Mouse (Mus musculus) liver (tissue): ENCODE results near the gene Gpt2.

Source experiments
- DNase-seq: peaks from one replicate; pipeline ENCODE4 v3.0.0-alpha.2; 2020; ENCODE audit warnings: mixed read lengths

The Gpt2 gene

GRCm38 (mm10) chr8:85492125-85492875 lies at the start of gene Gpt2:
Gene Gpt2, plus strand, starts transcription at chr8:85492576.
- peak; percentile 87 for DNase-seq

GRCm38 (mm10) chr8:85444092-85444491 lies 48.3 kb upstream of the Gpt2 start:
- DNase-seq, result no peak

- DNase-seq, result no peak
Measured at GRCm38 (mm10) chr8:85445936-85446685, 46.3 kb upstream of the Gpt2 start.

- no peak for DNase-seq
Measured at GRCm38 (mm10) chr8:85450335-85450734, 42.0 kb upstream of the Gpt2 start.

GRCm38 (mm10) chr8:85452328-85452727 lies 40.0 kb upstream of the Gpt2 start:
- peak; percentile 61 for DNase-seq

GRCm38 (mm10) chr8:85453256-85453655 lies 39.1 kb upstream of the Gpt2 start:
- no peak for DNase-seq

GRCm38 (mm10) chr8:85454750-85455149 lies 37.6 kb upstream of the Gpt2 start:
- DNase-seq, result no peak

- peak; percentile 77 for DNase-seq
Measured at GRCm38 (mm10) chr8:85456536-85456935, 35.8 kb upstream of the Gpt2 start.

- DNase-seq, result no peak
Measured at GRCm38 (mm10) chr8:85459582-85459981, 32.8 kb upstream of the Gpt2 start.

- no peak for DNase-seq
Measured at GRCm38 (mm10) chr8:85460804-85461203, 31.6 kb upstream of the Gpt2 start.

GRCm38 (mm10) chr8:85461377-85461776 lies 31.0 kb upstream of the Gpt2 start:
- peak; percentile 30 for DNase-seq

- no peak for DNase-seq
Measured at GRCm38 (mm10) chr8:85462441-85462840, 29.9 kb upstream of the Gpt2 start.

- DNase-seq, result no peak
Measured at GRCm38 (mm10) chr8:85464316-85464715, 28.1 kb upstream of the Gpt2 start.

- no peak for DNase-seq
Measured at GRCm38 (mm10) chr8:85466056-85466455, 26.3 kb upstream of the Gpt2 start.

GRCm38 (mm10) chr8:85470753-85471152 lies 21.6 kb upstream of the Gpt2 start:
- no peak for DNase-seq

- DNase-seq, result no peak
Measured at GRCm38 (mm10) chr8:85472800-85473199, 19.6 kb upstream of the Gpt2 start.

GRCm38 (mm10) chr8:85473246-85473645 lies 19.1 kb upstream of the Gpt2 start:
- no peak for DNase-seq

- DNase-seq, result no peak
Measured at GRCm38 (mm10) chr8:85474924-85475323, 17.5 kb upstream of the Gpt2 start.

- DNase-seq, result no peak
Measured at GRCm38 (mm10) chr8:85476970-85477545, 15.3 kb upstream of the Gpt2 start.

GRCm38 (mm10) chr8:85478397-85478796 lies 14.0 kb upstream of the Gpt2 start:
- no peak for DNase-seq

- DNase-seq, result no peak
Measured at GRCm38 (mm10) chr8:85479710-85480109, 12.7 kb upstream of the Gpt2 start.

- DNase-seq, result peak; percentile 24
Measured at GRCm38 (mm10) chr8:85481900-85482299, 10.5 kb upstream of the Gpt2 start.

GRCm38 (mm10) chr8:85482427-85482826 lies 9.9 kb upstream of the Gpt2 start:
- DNase-seq, result no peak
